Mouse (Mus musculus) erythroblast, adult 5-6 weeks (primary cell): ENCODE data around the gene Hmbs. TPM values are rescaled to one million over a fixed set of nuclear protein-coding genes. Genes with fewer than 3 reads are reported as not detected.
"Not testable (repeated sequence)": the region's sequence is repeated elsewhere in the genome, so short reads cannot be mapped to it uniquely, and the experiment has no call there.

Experiments
- ATAC-seq: replicated peaks from 2 replicates; pipeline ENCODE4 v1.8.0; 2016; ENCODE audit warnings: moderate number of reproducible peaks, mild to moderate bottlenecking, moderate TSS enrichment, inconsistent platforms; ENCODE audit not compliant: poor library complexity, low FRiP score, severe bottlenecking
- total RNA-seq, 2 experiments: library from RNA; stranded (forward) in 1 of 2; stranded (reverse) in 1 of 2; fragments of 150-400 nt in 1 of 2; fragments of 200-764, 138-1000 nt in 1 of 2; gene quantifications; 2 replicates each; pipeline versions ENCODE4 v1.2.3 to v1.2.4; 2015 to 2017; ENCODE audit warnings: low replicate concordance in 2 of 2

Gene Hmbs
- total RNA-seq, 2 experiments from 2014 or later, result 2,796 to 3,498 TPM

DNA sequence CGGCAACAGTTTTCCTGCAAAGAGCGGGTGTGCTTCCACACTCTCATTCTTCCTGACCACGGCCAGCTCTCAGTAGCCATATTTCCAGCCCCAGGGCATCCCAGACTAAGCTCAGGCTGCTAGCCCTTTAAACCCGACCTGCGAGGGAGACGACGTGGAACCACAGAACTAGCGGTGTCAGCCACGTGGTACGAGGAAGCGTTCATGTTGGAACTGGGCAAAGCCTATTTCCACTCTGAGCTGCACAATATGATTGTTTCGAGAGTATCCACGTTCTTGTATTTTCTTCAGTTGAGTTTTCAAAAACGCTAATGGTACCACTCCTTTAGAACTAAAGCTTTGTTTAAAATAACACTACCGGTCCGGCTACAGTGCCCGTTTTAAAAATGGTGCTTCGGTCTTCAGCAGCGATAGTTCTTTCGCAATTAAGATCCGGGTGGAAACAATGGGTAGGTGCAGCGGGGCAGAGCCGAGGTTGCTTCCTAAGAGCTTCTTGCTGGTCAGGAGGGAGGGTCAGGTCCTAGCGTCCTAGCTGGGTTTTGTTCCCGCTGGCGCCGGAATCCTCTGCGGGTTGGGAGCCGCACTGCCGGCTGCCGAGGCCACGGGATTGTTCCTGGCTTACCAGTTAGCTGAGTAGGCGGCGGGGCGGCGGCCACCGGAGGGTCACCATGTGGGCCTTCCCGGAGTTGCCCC is 17.5 kb downstream of the Hmbs start:
- peak; percentile 80 for ATAC-seq

DNA sequence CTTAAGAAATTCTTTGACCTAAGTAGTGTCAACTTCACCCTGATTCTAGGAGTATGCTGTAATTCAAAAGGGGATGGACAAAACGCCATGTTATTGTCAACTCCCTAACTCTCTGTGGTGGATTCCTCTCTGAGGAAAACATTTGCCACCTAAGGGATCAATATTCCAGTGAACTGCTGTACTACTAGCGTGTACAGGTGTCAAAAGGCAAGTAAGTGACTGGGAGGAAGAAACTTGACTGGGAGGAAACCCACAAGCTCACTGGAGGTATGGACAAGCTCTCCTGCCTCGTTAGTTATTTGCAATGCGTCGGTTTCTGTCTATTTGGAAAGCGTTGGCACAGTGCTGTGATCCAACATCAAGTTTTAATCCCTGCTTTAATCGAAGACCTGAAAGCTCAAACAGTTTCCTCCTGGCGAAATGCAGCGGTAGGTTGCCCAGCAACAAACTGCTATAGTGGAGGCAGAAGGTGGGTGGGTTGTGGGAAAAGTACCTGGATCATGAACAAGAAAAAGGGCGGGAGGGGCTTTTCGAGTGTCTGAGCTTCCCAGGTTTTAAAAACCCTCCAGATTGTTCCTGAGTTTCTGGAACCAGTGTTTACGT is 18.2 kb downstream of the Hmbs start, which contains the start of gene Dpagt1:
TSS of gene Dpagt1 (plus strand) at position 252 of the 603 bp plus-strand sequence.
- ATAC-seq, result no peak

DNA sequence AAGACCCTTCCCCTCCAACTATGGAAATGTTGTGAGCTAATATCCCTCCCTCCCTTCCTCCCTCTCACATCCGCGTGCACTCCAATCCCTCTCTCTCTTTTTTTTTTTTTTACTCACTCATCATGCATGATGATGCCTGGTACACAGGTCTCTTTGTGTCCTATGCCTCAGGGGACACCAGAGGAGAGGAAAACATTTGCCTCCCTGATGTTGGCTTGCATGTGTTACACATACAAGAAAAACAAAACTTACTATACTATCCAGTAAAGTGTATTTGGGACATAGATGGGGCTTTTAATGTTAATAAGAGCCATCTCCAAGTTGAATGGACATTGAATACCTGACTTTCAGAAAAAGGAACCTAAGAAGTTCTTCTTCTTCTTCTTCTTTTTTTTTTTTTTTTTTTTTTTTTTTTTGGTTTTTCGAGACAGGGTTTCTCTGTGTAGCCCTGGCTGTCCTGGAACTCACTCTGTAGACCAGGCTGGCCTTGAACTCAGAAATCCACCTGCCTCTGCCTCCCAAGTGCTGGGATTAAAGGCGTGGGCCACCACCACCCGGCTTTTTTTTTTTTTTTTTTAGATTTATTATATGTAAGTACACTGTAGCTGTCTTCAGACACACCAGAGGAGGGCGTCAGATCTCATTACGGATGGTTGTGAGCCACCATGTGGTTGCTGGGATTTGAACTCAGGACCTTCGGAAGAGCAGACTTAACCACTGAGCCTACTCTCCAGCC is 18.8 kb downstream of the Hmbs start:
- ATAC-seq, result not testable (repeated sequence)

DNA sequence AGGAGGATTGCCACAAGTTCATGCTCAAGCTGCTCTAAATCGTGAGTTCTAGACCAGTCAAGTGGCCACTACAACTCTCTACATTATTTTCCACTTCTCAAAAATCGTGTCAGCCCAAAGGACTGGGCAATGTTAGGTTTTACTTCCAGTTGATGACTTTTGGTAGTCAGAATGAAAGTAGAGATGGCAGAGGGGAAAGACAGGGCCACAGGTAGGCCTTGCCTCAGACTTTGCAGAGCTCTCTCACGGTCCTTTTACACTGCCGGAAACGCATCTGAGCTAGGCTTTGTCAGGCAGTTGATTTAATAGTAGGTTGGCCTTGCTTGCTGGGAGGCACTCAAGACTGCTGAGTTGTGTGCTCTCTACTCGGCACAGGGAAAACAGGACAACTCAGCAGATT is 19.9 kb downstream of the Hmbs start:
- no peak for ATAC-seq

DNA sequence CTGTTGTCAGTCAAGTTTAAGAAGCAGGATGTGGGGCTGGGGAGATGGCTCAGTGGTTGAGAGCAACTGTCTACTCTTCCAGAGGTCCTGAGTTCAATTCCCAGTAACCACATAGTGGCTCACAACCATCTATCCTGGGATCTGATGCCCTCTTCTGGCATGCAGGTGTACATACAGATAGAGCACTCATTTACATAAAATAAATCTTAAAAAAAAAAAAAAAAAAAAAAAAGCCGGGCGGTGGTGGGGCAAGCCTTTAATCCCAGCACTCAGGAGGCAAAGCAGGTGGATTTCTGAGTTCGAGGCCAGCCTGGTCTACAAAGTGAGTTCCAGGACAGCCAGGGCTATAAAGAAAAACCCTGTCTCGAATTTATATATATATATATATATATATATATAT is 20.4 kb downstream of the Hmbs start:
- ATAC-seq, result not testable (repeated sequence)

DNA sequence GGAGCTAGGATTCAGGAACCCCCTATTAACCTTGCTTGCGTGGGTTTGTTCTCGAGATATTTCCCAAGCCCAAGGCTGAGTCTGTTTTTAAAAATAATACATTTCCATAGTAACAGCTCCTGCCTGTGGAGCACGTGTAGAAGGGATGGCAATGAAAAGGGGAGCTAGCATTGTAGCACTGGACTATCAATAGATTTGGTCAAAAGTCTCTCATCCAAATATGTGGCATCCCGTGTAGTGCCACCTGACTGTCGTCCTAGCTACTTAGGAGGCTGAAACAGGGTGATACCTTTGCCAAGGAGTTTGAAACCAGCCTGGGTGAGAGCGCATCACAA is 23.3 kb downstream of the Hmbs start:
- no peak for ATAC-seq

DNA sequence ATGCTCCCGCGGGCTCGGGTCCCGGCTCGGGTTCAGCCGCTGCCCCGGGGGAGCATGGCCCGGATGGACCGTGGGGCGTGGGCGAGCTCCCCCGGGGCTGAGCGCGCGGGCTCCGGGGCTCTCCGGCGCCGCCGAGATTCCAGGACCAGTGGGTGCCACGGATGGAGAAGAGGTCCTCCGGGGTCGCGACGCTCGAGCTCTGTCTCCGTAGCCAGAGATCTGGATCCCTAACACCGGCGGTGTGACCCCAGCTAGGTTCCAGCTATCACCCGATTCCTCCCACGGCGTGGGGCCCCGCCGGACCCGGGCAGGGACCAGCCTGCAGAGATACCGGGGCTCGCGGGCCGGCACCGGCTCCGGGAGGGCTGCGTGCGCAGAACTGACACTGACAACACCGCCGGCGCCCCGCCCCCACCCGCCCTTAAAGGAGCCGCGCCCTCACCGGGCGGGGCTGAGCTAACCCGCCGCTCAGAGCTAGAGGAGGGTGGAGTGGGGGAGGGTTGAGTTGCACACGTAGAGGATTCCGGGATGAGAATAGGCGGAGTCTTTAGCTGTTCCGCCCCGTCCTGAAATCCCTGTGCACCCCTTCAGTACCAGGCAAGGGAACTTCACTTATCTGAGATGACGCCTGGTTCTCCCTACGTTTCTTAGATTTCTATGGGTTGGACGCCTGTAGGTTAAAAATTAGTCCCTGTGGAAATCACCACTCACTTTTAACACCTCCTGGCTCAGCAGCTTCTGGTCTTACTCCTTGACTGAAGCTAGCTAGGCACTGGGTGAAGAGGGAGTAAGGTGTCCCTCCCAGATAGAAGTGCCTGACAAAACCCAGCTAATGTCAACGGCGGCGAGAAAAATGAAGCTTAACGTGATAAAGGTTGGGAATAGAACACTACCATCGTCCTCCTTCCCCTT is 23.9 kb downstream of the Hmbs start, which contains the start of gene C2cd2l:
TSS of gene C2cd2l (minus strand) at position 399 of the 912 bp plus-strand sequence.
- peak; percentile 88 for ATAC-seq

DNA sequence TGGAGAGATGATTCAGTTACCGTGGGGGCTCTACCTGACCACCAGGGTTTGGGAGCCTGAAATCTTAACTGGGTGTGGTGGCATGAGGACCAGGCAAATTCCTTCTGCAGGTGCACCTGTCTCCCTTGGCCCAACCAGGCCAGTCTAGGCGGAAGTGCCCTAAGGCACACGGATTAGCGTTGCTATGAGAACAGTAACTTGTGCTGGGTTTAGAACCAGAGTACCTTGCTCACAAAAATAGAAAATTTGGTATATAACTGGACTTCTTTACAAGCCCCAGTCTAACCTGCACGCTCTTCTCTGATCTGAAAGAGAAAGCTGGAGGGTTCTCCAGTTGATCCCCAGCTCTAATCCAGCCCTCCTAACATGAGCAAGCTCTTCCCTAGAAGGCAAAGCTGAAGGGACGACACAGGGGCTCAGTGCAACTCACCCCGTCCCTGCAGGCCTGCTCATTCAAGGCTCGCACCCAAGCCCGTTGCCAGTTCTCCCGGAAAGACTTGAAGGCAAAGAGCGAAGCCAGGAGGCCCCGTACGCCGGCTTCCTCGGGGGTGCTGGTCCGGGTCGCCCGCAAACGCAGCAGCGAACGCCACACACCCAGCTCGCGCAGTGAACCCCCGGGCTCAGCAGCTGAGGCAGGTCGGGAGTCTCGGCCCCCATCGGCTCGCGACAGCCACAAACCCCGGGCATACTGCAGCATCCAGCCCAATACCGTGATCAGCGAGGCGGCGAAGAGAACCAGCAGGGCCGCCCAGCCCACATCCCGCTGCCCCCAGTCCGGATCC is 24.7 kb downstream of the Hmbs start:
- ATAC-seq, result peak; percentile 28

DNA sequence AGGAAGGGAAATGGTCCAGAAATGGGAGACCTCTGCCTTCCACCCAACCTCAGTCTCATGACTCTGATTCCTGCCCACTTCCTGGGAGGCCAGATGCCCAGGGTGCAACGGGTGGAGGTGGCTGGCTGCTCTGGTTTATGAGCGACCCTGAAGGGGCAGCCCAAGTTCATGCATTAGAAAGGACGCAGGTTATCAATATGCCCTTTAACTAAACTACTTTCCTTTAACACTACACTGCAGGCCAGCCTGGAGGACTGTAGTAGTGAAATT is 25.3 kb downstream of the Hmbs start:
- ATAC-seq, result no peak

DNA sequence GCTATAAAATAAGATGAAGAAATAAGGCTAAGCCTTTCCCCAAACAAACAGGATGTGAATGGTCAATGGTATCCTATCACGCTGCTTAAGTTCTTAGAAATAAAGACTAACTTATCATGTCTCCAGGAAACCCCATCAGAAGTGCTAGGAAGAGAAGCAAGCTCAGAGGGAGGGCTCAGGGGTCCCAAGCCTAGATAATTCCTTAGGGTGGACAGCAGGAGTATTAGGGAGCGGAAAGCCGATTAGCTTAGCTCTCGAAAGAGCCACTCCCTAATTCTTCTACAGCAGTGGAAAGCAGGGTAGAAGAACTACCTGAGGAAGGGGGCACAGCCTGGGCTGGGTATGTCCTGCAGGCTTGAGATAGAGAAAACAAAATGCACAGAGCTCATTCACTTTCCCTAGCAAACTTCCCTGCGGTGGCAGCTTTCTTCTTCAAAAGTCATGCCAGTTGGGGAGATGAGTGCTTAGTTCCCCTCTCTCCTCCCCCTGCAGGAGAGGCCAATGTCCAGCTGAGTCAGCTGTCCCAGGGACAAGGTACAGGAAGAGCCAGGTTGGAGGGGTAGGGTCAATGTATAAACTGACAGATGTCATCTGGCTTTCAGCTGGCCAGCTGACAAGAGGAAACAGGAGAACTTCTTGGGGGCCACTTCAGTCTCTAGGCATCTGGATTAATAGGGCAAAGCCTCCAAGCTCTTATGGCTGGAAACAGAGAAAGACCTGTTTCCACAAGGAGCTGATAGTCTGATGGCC is 25.8 kb downstream of the Hmbs start:
- ATAC-seq, result no peak

DNA sequence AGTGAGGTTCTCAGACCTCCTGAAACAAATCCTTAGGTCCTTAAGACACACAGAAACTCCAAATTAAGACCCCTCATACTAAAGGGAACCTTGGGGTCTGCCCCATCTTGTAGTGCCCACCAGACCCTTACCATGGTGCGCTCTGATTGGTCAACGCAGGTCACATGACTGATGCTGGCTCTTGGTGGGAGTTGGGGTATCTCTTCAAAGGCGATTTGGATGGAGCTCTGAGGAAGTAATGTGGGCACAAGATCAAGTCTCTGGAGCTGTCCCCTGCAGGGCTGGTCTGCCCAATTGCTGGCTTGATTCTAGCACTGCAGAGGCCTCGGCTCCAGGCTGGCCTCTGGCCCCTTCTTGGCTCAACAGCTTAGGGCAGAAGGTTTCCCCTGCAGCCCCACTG is 26.6 kb downstream of the Hmbs start:
- no peak for ATAC-seq

DNA sequence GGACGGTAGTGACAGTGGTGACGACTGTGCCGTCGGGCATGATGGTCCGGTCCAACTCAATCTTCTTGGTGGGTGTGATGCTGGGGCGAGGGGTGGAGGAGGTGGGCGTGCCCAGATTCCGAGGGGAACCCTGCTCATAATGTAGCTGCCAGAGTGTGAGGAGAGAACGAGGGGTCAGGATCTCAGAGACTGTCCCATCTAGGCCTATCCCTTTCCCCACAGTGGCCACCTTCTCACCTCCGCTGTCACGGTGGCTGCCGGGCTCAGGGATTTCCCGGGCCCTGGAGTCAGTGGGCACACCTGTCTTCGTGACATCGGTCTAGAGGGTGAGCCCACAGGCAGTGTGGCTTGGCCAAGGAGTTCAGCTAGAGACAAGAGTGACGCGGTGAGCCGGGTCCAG is 29.1 kb downstream of the Hmbs start:
- ATAC-seq, result no peak

DNA sequence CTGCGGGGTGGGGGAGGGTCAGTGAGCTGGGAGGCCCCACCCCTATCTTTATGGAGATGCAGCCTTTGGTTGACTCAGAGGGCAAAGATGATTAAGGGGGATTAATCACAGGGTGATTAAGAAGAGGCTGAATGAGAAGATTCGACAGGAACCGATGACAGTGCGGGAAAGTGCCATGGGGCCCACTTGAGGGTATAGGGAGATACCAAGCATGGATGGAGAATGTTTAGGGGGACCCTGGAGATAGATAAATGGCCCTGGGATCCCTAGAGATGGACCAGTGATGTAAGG is 29.8 kb downstream of the Hmbs start:
- no peak for ATAC-seq

DNA sequence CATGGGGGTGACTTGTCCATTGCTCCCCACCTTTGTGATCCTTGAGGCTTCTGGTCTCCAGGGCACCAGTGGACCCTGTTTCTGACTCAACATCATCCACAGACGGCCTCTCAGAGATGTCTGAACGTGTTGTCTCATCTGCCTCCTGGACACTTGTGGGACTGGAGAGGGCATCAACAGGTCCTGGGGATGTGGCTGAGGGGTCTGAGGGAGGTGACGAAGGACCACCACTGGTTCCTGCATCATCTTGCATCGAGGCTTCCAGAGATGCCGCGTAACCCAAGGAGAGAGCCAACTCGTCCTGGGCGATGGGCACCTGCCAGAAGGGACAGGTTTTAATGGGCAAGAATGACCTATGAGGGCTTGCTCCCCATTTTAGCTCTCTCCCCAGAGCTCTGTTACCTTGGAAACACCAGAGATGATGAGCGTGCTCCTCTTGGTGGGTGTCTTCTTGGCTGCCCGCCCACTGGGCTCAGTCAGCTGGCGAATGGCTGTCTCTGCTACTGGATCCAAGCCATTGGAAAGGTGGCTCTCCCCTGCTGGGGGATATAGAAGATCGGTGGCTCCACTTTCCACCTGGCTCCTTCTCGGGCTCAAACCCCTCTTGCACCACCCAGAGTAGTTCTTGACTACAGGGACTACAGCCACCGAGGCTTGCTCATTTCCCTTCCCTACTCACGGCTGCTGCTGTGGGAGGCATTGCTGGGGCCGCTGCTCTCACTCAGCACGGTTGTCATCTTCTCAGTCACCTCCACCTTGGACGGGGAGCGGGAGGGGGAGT is 30.4 kb downstream of the Hmbs start:
- ATAC-seq, result no peak

DNA sequence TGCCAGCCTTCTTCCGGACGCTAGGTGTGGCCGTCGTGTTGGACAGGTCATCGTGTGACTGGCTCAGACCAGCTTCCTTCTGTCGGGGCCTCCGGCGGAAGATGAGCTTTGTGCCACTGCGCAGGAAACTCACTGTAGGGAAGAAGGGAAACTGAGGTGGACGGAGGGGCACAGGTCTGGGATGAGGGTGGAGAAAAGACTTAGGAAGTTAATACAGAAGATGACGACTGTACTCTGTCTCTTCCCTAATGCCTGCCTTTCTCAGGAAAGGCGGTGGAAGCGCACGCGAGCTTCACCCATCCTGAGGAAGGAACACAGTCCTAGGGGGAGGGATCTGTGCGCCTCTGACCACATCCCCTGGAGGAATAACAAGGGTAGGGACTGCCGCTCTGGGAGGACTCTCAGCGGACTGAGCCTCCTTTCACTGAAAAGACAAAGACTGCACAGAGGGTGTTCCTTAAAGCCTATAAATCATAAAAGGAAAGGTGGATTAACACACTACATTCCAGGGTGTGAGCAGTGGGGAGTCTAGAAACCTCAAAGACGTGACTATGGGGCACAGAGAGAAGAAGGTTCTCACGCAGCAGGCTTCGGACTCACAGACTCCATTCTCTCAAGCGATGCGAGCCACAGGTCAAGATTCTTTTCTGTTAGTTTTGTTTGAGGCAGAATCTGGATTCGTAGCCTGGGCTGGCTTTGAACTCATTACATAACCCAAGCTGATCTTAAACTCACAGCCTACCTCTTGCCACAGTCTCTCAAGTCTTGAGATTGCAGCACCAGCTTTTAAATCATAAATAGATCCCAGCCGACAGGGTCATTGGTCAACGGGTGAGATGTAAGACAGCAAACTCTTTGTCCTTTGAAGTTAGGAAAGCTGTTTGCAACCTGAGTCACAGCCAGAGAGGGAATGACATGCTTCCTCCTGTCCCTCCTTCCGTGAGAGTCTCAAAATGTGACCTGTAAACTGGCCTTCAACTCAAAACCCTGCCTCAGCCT is 32.6 kb downstream of the Hmbs start:
- ATAC-seq, result no peak

DNA sequence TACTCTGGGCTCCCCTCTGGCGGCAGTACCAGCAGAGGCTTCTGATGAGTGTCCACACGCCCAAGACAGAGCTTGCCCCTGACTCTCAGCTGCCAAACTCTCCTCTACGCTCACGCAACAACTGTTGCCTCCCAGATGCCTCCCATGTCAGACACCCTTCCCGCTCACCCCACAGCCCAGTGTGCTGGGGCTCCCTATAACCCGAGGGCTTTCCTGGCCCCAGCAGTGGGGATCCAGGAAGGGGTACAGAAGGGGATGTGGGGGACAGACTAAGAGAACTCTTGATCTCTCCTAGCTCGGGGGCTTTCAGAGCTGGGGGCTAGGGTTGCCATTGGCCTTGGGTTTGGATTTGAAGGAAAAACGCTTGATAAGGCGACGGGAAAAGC is 33.3 kb downstream of the Hmbs start:
- ATAC-seq, result no peak

DNA sequence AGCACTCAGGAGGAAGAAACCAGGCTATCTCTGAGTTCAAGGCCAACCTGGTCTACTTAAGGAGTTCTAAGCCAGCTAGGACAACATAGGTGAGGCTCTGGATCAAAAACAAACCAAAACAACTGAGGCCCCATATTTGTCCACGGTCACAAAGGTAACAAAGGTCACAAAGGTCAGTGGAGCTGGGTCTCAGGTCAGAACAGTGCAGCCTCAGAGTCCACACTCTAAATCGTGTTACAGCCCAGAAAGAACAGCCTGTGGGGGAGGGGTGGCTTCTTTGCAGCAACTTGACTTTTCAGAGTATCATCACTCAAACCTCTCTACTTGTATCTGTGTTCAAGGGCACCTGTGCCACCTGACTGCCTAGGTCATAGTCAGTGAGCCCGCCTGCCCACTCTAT is 34.3 kb downstream of the Hmbs start:
- ATAC-seq, result no peak
